Mouse (Mus musculus) testis, adult 2 months (tissue): Measurements from ENCODE around the gene Hyal3. TPM values are rescaled to one million over a fixed set of nuclear protein-coding genes. Genes with fewer than 3 reads are reported as not detected.
A peak's percentile ranks its signal among the peaks of the same experiment; 100 is the strongest.

ENCODE experiments used
- H3K27ac ChIP-seq: fragments of 200-500 bp; 2 replicates; pipeline ENCODE4 v1.5.1; 2012; ENCODE audit warnings: low read depth, low read length; ENCODE audit not compliant: control insufficient read depth, insufficient read depth
- H3K27me3 ChIP-seq: fragments of 200-500 bp; 2 replicates; pipeline ENCODE4 v1.6.1; 2012; ENCODE audit warnings: mild to moderate bottlenecking, low read length, moderate library complexity; ENCODE audit not compliant: control insufficient read depth, insufficient read depth
- H3K36me3 ChIP-seq: fragments of 200-500 bp; 2 replicates; pipeline ENCODE4 v1.6.1; 2012; ENCODE audit warnings: mild to moderate bottlenecking, low read length; ENCODE audit not compliant: control insufficient read depth, insufficient read depth
- H3K4me1 ChIP-seq: fragments of 200-500 bp; 2 replicates; pipeline ENCODE4 v1.6.1; 2012; ENCODE audit warnings: low read length; ENCODE audit not compliant: control insufficient read depth, insufficient read depth
- H3K4me3 ChIP-seq: fragments of 200-500 bp; 2 replicates; pipeline ENCODE4 v1.5.1; 2012; ENCODE audit warnings: low read depth, mild to moderate bottlenecking, low read length, moderate library complexity, mixed read lengths; ENCODE audit not compliant: control insufficient read depth
- CTCF ChIP-seq: fragments of 200-500 bp; IDR thresholded peaks from 2 replicates; pipeline ENCODE4 v1.5.1; 2012; ENCODE audit warnings: low read depth, mild to moderate bottlenecking, inconsistent platforms, low read length, moderate library complexity; ENCODE audit not compliant: control insufficient read depth, insufficient read depth, insufficient replicate concordance
- POLR2A ChIP-seq: fragments of 200-500 bp; IDR thresholded peaks from 2 replicates; pipeline ENCODE4 v1.6.1; 2012; ENCODE audit warnings: low read depth, mild to moderate bottlenecking, inconsistent platforms, low read length, moderate library complexity; ENCODE audit not compliant: control insufficient read depth
- polyA plus RNA-seq: library from polyadenylated mRNA; depleted of rRNA; stranded (reverse); fragments of >200 nt; gene quantifications from 2 replicates; pipeline ENCODE4 v1.2.3, GENCODE M21; 2012

Gene Hyal3
- polyA plus RNA-seq, 1 experiment, result 1.8 TPM

DNA sequence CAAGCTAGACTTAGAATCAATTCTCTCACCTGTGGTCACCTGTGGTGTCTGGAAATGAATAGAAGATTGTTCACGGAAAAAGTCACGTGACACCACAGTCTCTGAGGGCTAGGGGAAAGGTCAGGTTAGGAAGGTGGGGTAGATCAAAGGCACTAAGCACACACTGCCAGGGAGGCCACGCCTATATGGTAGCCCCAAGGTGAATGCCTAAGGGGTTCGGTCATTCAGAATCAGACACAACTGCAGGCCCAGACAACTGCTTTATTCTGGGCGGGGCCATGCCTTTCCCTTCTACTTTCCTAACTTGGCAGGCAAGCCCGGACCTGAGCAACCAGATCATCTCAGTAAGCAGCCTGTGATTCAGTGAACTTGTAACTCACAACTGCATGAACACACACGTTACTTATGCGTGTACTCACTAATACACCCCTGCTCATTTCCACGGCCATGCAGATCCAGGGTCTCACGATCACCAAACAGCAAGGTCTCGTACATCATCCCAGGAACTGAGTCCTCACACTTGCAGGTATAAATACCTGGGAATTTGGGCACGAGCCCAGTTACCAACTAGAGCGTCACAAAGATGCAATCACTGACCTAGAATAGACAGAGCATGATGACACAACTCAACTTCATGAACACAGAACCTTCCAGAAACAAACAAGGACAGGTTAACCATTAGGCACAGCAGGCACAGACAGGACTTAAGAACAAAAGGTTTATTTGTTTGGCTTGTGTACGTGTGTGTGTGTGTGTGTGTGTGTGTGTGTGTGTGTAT is 4.8 kb upstream of the Hyal3 start:
- TF ChIP-seq POLR2A (no peak), CTCF (no peak)
- H3K27me3 ChIP-seq, result no peaks in the 10 kb centered on the region
- peaks cover 3% of the 10 kb centered on the region for H3K4me1 ChIP-seq
- H3K27ac ChIP-seq, result no peak overlapping the region
- H3K4me3 ChIP-seq, result no peak overlapping the region
- H3K36me3 ChIP-seq, result no peaks in the 10 kb centered on the region

DNA sequence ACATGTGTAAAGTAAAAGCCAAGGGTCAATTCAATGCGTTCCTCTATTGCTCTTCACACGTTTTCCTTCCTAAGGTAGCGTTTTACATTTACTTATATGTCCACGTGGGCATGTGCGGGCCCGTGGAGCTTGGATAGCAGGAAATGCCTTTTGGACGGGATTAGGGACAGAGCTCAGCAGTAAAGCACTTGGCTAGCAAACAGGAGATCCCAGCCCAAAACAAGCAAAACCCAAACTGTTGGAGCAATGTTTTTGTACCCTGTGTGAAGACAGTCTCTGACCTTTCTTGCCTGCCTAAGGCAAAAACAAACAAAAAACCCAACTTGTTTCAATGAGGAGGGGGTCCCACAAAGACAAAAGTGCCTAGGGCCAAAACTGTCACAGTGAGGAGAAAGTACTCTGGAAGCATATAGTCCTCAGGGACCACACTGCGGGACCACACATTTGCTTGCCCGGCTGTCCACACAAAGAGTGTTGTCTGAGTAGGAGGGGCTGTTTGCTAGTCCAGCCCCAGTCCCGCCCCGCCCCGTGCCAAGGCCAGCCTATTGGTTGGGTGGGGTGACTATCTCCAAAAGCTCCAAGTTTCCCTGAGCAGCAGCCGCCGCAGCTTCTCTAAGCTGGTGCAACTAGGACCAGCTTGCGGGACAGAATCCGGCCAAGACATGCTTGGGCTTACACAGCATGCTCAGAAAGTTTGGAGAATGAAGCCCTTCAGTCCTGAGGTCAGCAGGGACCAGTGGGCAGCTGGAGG is 4.1 kb upstream of the Hyal3 start, which contains the start of gene Hyal1:
Hyal1 (plus strand) TSS at position 571 of the 751 bp plus-strand sequence.
- H3K4me1 ChIP-seq, result peaks cover 8% of the 10 kb centered on the region

DNA sequence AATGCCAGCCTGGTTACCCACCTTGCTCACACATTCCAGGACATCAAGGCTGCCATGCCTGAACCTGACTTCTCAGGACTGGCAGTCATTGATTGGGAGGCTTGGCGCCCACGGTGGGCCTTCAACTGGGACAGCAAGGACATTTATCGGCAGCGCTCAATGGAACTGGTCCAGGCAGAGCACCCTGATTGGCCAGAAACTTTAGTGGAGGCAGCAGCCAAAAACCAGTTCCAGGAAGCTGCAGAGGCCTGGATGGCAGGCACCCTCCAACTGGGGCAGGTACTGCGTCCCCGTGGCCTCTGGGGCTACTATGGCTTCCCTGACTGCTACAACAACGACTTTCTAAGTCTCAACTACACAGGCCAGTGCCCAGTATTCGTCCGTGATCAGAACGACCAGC is 2.7 kb upstream of the Hyal3 start:
- H3K36me3 ChIP-seq, result no peaks in the 10 kb centered on the region
- peak overlapping the region; percentile 15 for H3K4me3 ChIP-seq
- no peak overlapping the region for H3K27ac ChIP-seq
- no peaks in the 10 kb centered on the region for H3K27me3 ChIP-seq
- TF ChIP-seq CTCF, result no peak
- no peak for TF ChIP-seq POLR2A
- peaks cover 8% of the 10 kb centered on the region for H3K4me1 ChIP-seq

More for the DNA sequence above, 4.1 kb upstream of the Hyal3 start, which contains the start of gene Hyal1:
- Histone ChIP-seq H3K36me3 (no peaks in the 10 kb centered on the region), H3K4me3 (peak within 1 kb of the TSS; percentile 44), H3K27me3 (no peaks in the 10 kb centered on the region), H3K27ac (no peak within 1 kb of the TSS)
- TF ChIP-seq POLR2A (peak; percentile 54; the same call in 1 of the 2 replicates), CTCF (no peak)

DNA sequence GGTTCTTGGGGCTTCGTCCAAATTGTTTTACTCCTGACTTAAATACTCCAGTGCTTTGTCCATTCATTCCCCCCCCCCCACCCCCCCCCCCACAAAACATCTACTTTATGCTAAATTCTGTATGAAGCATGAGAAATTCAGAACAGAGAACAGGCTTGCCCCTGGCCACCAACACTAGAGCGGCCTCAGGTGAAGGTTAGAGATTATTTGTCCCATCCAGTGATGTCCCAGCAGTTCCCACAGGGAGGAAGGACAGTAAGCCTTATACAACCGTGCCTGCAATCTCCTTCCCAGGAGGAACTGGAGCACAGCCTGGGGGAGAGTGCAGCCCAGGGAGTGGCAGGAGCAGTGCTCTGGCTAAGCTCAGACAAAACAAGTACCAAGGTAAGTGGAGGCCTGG is 2.0 kb upstream of the Hyal3 start, which contains the start of gene Naa80:
Naa80 (plus strand) TSS at position 301 of the 400 bp plus-strand sequence.
- peak within 1 kb of the TSS; percentile 93 for H3K4me3 ChIP-seq
- H3K27ac ChIP-seq, result no peak within 1 kb of the TSS
- no peaks in the 10 kb centered on the region for H3K27me3 ChIP-seq

DNA sequence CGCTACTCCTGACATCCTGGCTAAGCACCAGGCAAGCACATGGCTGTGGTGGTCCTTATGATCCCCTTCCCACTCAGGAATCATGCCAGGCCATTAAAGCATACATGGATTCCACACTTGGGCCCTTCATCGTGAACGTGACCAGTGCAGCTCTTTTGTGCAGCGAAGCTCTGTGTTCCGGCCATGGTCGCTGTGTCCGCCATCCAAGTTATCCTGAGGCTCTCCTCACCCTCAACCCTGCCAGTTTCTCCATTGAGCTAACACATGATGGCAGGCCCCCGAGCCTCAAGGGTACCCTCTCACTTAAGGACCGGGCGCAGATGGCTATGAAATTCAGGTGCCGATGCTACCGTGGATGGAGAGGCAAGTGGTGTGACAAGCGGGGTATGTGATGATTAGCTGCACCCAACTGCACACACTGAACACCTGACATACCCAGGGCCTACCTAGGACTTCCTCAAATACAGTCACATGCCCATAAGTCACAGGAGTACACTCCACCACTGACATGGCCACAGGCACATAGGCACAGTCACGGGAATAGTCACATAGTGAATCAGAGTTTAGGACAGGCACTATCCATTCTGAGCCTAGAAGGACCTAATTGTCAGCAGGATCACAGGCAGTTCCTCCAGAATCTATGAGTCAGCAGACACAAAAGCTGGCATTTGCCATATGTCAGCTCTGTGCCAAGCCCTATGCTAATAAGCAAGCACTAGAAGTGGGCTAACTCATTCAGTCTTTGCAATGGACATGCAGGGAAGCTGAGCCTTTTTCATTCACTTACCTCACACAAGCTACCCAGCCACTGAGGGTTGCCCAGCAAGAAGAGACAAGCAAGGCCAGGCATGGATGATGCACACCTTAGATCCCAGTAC is 1.4 kb upstream of the Hyal3 start:
- H3K27me3 ChIP-seq, result no peaks in the 10 kb centered on the region
- H3K4me1 ChIP-seq, result peaks cover 8% of the 10 kb centered on the region
- no peak for TF ChIP-seq POLR2A
- no peak for TF ChIP-seq CTCF
- H3K4me3 ChIP-seq, result peak overlapping the region; percentile 93
- H3K27ac ChIP-seq, result no peak overlapping the region
- H3K36me3 ChIP-seq, result no peaks in the 10 kb centered on the region

More for the DNA sequence above, 2.0 kb upstream of the Hyal3 start, which contains the start of gene Naa80:
- Histone ChIP-seq H3K36me3 (no peaks in the 10 kb centered on the region), H3K4me1 (peaks cover 8% of the 10 kb centered on the region)
- no peak for TF ChIP-seq POLR2A
- TF ChIP-seq CTCF, result no peak

DNA sequence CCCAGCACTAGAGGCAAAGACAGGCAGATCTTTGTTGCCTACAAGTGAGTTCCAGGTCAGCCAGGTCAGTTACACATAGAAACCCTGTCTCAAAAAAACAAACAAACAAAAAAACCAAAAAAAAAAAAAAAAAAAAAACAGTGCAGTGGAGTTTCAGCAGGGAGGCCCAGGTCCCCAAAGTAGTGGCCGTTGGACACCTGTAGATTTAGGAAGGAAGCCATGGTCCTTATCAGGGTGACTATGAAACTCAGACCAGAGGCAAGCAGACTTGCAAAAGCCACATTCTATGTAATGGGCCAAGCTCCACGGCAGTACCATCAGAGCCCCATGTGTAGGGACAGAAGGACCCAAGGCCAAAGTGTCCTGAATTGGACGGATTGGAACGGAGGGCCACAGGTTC is 966 bp downstream of the Hyal3 start:
- Histone ChIP-seq H3K4me1 (peaks cover 10% of the 10 kb centered on the region), H3K27me3 (no peaks in the 10 kb centered on the region), H3K27ac (no peak overlapping the region), H3K4me3 (peak overlapping the region; percentile 93), H3K36me3 (no peaks in the 10 kb centered on the region)
- TF ChIP-seq POLR2A (no peak), CTCF (no peak)
